Comparison of ENCODE assay signal across 8 mouse cellular contexts in genomic region chr8:4408425-4408824, GRCm38 (mm10).
DNase-seq lines count a peak whose midpoint lies in the region; TF ChIP-seq lines count a peak whose summit lies in the region.
"Not testable (repeated sequence)": the region's sequence is repeated elsewhere in the genome, so short reads cannot be mapped to it uniquely, and the experiment has no call there.

No protein-coding gene starts in this region.

- H3K36me3 ChIP-seq in ES-Bruce4 (ENCODE audit: control insufficient read depth, insufficient read depth, low read length, poor library complexity, severe bottlenecking); small intestine, adult 2 months (ENCODE audit: control insufficient read depth, insufficient read depth, low read length): not testable (repeated sequence)

- not testable (repeated sequence) for H3K9me3 ChIP-seq in ES-Bruce4 (replicated peaks; ENCODE audit: control insufficient read depth, insufficient read depth, low read length, poor library complexity, severe bottlenecking)

- DNase-seq in heart, adult 11 months = peak; percentile 51
- DNase-seq in heart, postnatal 4 days = peak; percentile 14
- peak; percentile 8 for DNase-seq in kidney, adult 9 months
- DNase-seq in kidney, postnatal 14 days = peak; percentile 23
- not testable (repeated sequence) for DNase-seq in left cerebral cortex, adult 2 months (ENCODE audit: extremely low spot score in 1 of 2, low spot score in 2 of 2)
- peak; percentile 10 for DNase-seq in thymus, postnatal 4 days

- H3K4me1 ChIP-seq in ES-Bruce4 (ENCODE audit: control insufficient read depth, insufficient read depth, low read length); small intestine, adult 2 months (ENCODE audit: control insufficient read depth, insufficient read depth, insufficient read length, low read length): not testable (repeated sequence)

- 44% methylated on average over 6 of the region's 6 CpGs for WGBS in small intestine, adult 2 months

- intact Hi-C loops in left cerebral cortex, adult 2 months (cut with DNase I) = not testable (repeated sequence)

- TF ChIP-seq POLR2A in ES-Bruce4 (IDR thresholded peaks at IDR 0.05; ENCODE audit: insufficient read depth, low read length); small intestine, adult 2 months (IDR thresholded peaks at IDR 0.05; ENCODE audit: low read depth, low read length): not testable (repeated sequence)

- H3K27ac ChIP-seq in ES-Bruce4 (ENCODE audit: insufficient read depth, low read length); left cerebral cortex, adult 2 months; small intestine, adult 2 months (ENCODE audit: insufficient read depth, low read depth, low read length): not testable (repeated sequence)

- not testable (repeated sequence) for H3K27me3 ChIP-seq in ES-Bruce4 (ENCODE audit: control insufficient read depth, insufficient read depth, low read length, poor library complexity, severe bottlenecking); small intestine, adult 2 months (ENCODE audit: control insufficient read depth, insufficient read depth, low read length)

- TF ChIP-seq CTCF in ES-Bruce4 (IDR thresholded peaks at IDR 0.05; ENCODE audit: low read depth, low read length) = peak; percentile 33
- peak; percentile 13 for TF ChIP-seq CTCF in left cerebral cortex, adult 2 months (IDR thresholded peaks at IDR 0.05)
- peak; percentile 18; the same call in 1 of the 2 replicates for TF ChIP-seq CTCF in small intestine, adult 2 months (IDR thresholded peaks at IDR 0.05; ENCODE audit: extremely low read depth, insufficient read length, insufficient replicate concordance, low read depth, low read length)

- H3K4me3 ChIP-seq in ES-Bruce4 (ENCODE audit: low read depth, low read length); left cerebral cortex, adult 2 months; small intestine, adult 2 months (ENCODE audit: low read depth, low read length): not testable (repeated sequence)

- not testable (repeated sequence) for TF ChIP-seq EP300 in ES-Bruce4 (IDR thresholded peaks at IDR 0.05; ENCODE audit: insufficient read depth, low read depth, low read length)

- not testable (repeated sequence) for H3K9ac ChIP-seq in ES-Bruce4 (ENCODE audit: low read depth, poor library complexity, severe bottlenecking)
